Mouse (Mus musculus): ENCODE results near the gene Synj2.
A peak's percentile ranks its signal among the peaks of the same experiment; 100 is the strongest.

The Synj2 gene

DNA sequence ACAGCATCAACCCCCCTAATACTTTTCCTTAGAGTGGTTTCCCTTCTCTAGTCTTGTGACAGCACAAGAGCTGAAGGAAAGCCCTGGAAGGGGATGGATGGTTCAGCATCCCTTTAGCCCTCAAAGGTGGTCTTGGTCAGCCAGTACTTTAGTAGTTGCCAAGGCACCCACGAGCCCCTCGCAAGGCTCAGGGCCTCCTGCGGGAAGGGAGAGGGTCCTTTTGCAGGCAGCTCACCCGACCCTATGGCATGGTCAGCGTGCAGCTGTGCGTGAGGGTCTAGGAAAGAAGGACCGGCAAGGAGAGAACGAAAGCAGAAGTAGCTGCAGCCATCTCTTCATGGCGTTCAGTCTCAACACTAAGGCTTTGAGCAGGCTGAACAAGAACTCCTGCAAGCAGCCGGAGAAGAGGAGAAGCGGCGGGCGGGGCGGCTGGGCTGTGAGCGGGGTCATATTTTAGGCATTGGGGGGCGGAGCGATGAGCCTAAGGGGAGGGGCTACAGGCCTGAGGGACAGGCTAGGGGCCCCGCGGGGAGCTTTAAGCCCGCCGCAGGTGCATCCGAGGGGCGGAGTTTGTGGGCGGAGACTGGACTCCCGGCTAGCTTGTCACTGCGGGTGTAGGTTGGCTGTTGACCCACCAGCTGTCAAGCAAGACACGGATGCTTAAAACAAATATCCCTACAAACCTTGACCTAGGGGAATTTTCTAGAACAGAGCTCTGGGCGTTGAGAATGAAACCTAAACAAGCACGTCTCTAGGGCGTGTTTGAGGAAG is 6.3 kb upstream of the Synj2 start:
- DNase-seq (ENCODE audit: inconsistent age in 2 of 2, low spot score in 1 of 2), result peak; percentile 89 to 93

DNA sequence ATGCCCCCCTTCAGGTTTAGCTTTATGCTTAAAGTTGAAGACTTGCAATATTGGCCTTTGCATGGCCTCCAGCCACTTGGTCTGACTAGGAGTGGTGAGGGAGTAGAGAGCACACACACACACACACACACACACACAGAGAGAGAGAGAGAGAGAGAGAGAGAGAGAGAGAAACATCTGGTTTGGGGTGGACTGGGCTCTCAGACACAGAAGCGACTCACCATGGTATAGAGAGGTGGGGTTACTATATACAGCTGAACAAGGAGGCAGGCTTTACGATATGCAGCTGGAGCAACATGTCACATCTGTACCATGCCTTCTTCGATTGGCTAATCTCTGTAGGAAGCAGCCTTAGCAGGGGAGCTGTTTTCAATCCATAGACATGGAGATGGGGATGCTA is 5.4 kb upstream of the Synj2 start:
- no peak for DNase-seq (ENCODE audit: inconsistent age in 2 of 2, low spot score in 1 of 2)

DNA sequence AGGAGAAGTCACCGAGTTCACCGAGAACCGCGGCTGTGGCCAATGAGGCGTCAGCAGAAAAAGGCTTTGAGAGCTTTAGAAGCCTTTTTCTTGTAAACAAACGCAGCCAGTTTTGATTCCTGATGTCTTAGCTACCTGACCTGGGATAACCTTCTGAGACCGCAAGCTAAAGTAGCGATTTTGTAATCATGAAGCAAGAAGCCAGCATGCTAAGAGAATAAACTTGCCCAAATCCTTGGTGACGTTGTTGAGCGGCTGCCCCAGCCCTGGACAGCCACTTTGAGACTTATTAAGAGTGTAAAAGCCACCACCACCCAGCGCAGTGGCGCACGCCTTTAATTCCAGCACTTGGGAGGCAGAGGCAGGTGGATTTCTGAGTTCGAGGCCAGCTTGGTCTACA is 4.8 kb upstream of the Synj2 start:
- DNase-seq (ENCODE audit: inconsistent age in 2 of 2, low spot score in 1 of 2), result peak in 1 of 2 experiments; percentile 51

DNA sequence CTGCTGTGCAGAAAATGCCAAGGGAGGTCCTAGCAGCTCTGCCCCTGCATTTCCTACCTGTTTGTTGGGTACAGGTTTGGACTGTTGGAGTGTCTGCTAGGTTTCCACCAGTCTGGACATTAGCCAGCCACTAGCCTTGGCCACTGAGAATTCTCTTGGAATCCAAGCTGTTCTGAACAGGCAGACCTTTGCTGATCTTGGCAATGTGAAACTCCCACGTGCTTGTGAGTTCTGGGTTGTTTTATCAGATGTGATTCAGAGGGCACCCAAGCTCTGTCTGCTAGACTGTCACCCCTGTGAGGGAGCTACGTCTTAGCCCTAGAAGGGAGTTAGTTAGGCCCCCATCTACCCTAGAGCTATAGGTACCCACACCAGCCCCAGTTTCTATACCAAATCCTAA is 3.6 kb upstream of the Synj2 start:
- peak; percentile 75 to 82 for DNase-seq (ENCODE audit: inconsistent age in 2 of 2, low spot score in 1 of 2)

DNA sequence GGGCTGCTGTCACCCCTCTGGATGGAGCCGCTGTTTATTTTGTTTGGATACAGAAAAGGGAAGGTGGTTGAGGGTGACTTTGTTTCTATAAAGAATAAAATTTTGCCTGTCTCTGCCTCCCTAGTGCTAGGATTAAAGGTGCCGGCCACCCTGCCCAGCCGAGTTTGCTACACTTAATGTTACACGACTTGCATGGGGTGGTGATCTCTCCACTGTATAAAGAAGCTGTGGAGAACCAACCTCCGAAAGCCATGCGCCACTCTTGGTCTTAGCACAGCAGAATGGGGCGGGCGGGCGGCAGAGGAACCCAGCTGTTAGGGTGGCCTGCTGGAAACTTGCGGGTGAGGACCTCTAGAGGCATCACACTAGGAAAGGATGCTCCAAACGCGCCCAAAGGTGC is 1.2 kb upstream of the Synj2 start:
- peak in 1 of 2 experiments; percentile 24 for DNase-seq (ENCODE audit: inconsistent age in 2 of 2, low spot score in 1 of 2)

DNA sequence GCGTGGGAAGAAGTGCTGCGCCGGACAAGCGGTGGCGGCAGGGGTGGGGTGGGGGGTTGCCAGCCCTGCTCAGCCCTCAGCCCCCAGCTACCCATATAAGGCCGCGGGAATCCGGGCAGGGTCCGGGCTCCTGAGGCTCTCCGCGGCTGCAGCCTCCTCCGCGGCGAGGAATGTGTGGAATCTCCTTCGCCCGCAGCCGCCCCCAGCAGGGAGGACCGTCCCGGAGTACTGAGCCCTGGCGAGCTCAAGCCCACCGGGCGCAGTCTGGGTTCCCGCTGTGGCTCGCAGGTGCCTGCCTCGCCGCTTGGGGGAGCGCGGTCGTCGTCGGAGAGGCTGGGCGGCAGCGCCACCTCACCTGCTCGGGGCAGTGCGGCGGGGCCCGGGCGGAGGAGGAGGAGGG is 288 bp upstream of the Synj2 start:
- peak; percentile 89 to 93 for DNase-seq (ENCODE audit: inconsistent age in 2 of 2, low spot score in 1 of 2)

GRCm38 (mm10) chr17:5942156-5942555 is 1.1 kb downstream of the Synj2 start:
- no peak for DNase-seq (ENCODE audit: inconsistent age in 2 of 2, low spot score in 1 of 2)

DNA sequence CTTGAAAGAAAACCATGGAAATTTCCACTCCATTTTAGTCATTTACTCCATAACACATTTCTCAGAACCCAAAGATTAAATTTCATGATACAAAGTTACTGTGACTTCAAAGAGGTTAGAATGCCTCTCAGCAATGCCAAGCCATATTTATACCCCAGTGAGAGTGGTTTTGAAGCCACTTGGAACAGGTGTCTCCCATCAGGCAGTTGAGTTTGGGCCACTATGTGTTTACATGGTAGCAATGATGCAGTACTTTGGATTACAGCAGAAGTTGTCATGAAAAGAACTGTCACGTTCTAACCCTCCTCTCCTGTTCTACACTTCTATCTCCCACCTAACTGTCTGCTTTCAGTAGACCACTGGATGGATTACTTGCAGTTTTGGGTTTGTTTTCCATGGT is 2.0 kb downstream of the Synj2 start:
- peak in 1 of 2 experiments; percentile 61 for DNase-seq (ENCODE audit: inconsistent age in 2 of 2, low spot score in 1 of 2)

GRCm38 (mm10) chr17:5947039-5947438 is 6.0 kb downstream of the Synj2 start:
- DNase-seq (ENCODE audit: inconsistent age in 2 of 2, low spot score in 1 of 2), result peak in 1 of 2 experiments; percentile 64

DNA sequence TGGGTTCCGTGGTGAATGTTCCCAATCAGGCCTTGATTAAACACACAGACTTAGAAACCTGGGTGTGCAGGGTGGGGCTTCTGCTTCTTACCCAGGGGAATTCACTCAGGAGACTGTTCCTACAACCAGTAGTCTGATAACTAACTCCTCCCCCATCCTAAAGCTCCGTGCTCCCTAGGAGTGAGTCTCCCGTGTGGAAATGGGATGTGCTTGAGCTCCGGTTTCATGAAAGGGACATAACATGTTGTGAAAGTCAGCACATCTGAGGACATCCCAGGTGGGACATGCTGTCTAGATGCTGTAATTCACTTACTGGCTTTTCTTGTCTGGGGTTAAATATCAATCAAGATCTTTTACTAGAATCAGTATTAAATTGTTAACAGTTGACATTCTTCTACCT is 11.4 kb downstream of the Synj2 start:
- DNase-seq (ENCODE audit: inconsistent age in 2 of 2, low spot score in 1 of 2), result no peak

DNA sequence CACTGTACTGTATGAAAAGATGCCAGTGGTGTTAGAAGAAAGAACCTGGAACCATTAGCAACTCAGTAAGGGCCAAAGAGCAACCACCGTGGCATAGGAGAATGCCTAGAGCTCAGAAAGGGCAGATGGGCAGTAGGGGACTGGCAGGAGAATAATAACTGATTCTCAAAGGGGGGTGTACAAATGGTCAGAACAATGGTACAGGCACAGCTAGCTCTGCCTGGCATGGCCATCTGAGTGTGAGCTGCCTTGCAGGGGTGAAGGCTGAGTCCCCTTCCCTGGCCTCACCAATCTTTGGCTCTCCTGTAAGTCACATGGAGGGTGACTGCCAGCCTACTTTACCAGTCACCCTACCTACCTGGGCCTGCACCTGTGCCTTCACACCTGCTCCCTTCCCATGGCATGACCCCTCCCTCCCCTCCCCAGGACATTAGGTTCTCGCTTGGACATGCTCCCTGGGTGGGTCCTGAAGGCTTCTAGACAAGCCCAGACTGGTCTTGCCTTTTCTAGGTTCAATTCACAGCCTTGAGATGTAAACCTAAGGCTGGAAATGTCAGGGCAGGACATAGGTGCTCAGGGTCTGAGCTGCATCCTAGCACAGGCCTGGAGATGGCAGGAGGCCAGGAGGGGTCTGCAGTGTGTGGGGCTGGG is 15.4 kb downstream of the Synj2 start:
- DNase-seq (ENCODE audit: inconsistent age in 2 of 2, low spot score in 1 of 2), result no peak

- peak; percentile 64 to 84 for DNase-seq (ENCODE audit: inconsistent age in 2 of 2, low spot score in 1 of 2)
Observed at GRCm38 (mm10) chr17:5957097-5957496, 16.0 kb downstream of the Synj2 start.

GRCm38 (mm10) chr17:5958229-5958628 is 17.1 kb downstream of the Synj2 start:
- DNase-seq (ENCODE audit: inconsistent age in 2 of 2, low spot score in 1 of 2), result peak in 1 of 2 experiments; percentile 53

DNA sequence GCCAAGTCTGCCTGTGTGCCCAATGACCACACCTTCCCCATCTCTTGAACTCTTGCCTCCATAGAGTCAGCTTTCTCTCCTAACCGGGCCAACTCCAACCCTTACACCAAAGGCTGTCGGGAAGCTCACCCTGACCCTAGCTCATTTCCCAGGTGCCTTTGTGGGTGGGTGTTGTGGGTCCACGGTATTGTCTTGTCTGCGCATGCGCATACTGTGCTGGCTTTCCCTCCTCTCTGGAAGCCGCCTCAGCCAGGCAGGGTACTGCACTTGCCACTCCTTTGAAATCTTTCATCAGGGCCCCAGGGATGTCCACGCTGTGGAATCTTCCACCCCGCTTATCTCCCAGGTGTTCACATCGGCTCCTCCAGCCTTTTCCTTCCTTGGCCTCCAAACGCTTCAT is 17.6 kb downstream of the Synj2 start:
- DNase-seq (ENCODE audit: inconsistent age in 2 of 2, low spot score in 1 of 2), result no peak

- DNase-seq (ENCODE audit: inconsistent age in 2 of 2, low spot score in 1 of 2), result no peak
Observed at GRCm38 (mm10) chr17:5959096-5959495, 18.0 kb downstream of the Synj2 start.

GRCm38 (mm10) chr17:5959802-5960201 is 18.7 kb downstream of the Synj2 start:
- DNase-seq (ENCODE audit: inconsistent age in 2 of 2, low spot score in 1 of 2), result no peak

DNA sequence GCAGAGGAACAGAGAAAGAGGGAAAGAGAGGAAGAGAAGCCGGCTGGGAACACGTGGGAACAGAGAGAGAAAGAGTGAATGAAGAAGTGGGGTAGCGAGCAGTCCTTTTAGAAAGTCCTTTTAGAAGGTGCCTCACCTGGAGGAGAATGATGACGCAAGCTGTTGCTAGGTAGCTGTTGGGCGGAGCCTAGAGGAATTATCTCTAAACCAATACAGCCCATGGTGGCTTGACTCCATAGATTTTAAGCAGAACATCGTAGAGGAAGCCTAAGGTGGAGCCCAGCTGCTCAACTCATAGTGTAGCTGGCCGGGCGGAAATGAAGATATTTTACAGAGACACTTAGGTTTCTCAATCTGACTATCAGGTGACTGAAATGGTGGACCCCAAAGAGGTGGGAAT is 22.7 kb downstream of the Synj2 start:
- DNase-seq (ENCODE audit: inconsistent age in 2 of 2, low spot score in 1 of 2), result no peak

DNA sequence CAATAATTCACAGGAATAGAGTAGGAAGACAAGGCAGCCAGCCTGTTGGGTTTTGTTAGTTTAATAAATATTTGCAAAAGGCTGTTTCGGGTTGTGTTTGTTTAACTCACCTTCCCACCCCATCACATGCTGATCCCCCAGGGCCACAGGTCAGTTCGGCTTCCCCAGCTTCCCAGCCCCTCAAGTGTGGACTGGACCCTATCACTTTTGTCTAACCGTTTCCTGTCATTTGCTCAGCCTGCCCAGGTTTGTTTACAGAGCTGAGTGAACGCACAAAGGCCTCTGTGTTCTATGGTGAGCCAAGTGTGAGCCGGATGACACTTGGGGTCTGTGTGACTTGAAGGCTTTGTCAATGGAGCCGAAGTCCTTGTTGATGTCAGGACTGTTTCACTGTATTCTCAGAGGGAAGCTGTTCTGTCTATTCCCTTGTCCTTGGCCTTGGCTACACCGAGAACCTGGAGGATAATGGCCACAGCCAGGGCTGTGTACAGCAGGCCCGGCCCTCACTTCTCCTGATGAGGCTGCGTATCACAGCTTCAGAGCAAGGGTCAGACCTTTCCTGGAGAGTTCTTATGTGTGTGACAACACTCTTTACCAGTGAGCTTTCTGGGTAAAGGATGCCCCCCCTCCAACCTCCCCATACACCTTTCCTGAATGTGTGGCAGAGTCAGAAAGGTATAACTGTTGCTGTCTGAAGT is 24.2 kb downstream of the Synj2 start:
- no peak for DNase-seq (ENCODE audit: inconsistent age in 2 of 2, low spot score in 1 of 2)

- no peak for DNase-seq (ENCODE audit: inconsistent age in 2 of 2, low spot score in 1 of 2)
Observed at GRCm38 (mm10) chr17:5966706-5967105, 25.6 kb downstream of the Synj2 start.

- DNase-seq (ENCODE audit: inconsistent age in 2 of 2, low spot score in 1 of 2), result no peak
Observed at GRCm38 (mm10) chr17:5968562-5968961, 27.5 kb downstream of the Synj2 start.

DNA sequence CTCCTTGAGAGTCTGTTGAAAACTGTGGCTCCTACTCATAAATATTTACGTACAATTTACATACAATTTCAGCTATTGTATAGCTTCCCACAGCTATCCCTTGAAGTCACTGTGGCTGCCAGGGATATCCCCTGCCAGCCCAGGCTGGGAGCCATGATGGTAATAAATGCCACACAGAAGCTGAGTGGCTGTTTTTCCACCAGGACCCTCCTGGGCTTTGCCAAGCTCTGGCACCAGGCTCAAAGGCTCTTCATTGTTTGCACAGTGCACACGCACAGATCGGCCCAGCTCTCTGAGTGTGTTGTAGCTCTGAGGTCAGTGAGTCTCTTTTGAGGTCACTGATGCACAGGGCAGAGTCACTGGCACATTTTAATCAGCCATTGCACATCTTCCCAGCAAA is 28.2 kb downstream of the Synj2 start:
- DNase-seq (ENCODE audit: inconsistent age in 2 of 2, low spot score in 1 of 2), result no peak

DNA sequence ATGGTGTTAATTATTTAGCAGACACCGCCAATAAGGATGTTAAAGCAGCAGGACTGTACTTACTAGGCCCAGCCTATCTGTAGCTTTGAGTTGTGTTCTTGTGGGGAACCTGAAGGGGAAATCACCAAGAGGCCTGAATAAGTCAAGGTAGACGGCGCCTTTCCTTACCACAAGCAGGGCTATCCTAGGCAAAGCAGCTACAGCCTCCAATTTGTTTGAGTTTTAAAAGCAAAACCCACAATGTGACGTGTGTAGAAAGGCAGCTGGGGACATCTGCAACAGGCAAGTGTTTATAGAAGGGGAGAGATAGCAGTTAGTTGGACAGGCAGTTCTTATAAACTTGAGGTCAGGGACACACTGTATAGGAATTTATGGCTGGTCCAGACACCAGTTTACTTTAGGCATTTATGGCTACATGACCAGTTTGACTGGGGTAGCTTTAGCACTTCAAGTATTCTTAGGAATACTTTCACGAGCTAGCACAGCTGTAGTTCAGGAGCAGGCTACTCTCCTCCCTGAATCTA is 29.3 kb downstream of the Synj2 start:
- DNase-seq (ENCODE audit: inconsistent age in 2 of 2, low spot score in 1 of 2), result no peak
